Mouse (Mus musculus): ENCODE data around the gene Rims3. TPM values are rescaled to one million over a fixed set of nuclear protein-coding genes. Genes with fewer than 3 reads are reported as not detected.

The Rims3 gene
- polyA plus RNA-seq, 2 experiments from 2014 or later: 0.68 to 0.99 TPM

DNA sequence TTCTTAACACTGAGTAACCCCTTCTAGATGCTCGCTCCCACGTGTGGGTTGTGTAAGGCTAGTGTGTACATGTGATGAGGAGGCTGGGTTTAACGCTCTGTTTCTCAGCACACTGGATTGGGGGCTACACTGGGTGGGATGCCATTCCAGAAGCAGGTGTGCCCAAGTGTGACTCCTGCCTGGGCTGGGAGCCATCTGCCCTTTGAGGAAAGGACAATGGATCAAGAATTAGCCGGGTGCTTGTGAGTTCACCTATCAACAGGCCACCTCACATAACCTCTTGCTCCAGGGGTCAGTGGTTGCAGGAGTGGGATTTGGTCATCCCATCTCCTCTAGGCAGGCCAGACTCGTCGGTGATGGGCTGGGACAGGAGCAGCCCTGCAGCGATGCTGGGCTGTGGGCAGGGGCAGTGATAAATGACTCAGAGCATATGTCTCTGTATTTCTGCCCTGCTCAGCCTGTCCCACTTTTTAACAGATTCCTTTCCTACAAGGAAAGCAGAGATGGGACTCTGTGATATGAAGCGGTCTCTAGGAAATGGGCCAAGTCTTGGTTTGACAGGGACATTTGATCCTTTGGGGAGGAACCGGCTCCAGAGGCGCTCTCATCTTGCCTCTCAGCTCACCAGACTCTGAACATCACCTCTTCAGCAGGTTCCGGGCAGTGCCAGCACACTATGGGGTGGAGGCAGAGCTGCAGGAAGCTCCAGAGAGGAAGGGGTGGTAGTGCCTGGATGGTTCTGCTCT, 39.2 kb downstream of the Rims3 start:
- no peak for ATAC-seq

DNA sequence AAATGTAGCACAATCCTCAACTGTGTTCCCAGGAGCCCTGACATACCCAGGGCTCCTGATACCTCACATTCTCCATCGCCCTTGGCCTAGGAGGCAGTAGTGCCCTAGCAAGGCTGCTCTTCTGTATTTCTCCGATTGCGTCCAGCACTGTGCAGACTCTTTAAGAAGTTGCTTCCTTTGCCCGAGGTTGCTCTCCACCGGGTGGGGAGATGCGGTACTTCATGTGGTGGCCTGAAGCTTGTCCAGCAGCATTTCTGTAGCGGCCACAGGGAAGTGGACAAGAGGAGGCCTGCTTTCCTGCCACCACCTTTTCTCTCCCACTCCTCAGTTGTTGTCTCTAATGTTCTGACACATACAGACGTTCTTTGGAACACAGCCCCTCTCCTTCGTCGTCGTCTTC, 40.0 kb downstream of the Rims3 start:
- ATAC-seq: no peak

- ATAC-seq: no peak
These were observed 40.6 kb downstream of the Rims3 start for GRCm38 (mm10) chr4:120895226-120895625.

- ATAC-seq: no peak
These were observed 41.4 kb downstream of the Rims3 start for GRCm38 (mm10) chr4:120895810-120896584.

- no peak for ATAC-seq
These were observed 49.9 kb downstream of the Rims3 start for GRCm38 (mm10) chr4:120904533-120904932.

DNA sequence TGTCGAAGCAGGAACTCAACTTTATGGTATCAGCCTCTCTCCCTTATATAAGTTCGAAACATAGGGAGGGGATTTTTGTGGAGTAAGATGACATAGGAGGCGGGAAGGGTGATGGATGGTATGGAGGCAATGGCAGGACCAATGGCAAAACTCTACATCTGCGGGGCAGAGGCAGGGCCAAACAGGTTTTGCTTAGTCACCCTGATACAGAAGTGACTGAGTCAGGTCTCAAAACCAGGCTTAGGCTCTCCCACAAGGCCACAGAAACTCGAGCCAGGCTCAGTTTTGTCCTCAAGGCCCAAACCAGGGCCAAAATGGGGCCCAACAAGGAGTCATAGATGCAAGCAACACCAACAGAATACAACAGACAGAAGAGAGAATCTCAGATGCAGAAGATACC, 51.0 kb downstream of the Rims3 start:
- no peak for ATAC-seq

DNA sequence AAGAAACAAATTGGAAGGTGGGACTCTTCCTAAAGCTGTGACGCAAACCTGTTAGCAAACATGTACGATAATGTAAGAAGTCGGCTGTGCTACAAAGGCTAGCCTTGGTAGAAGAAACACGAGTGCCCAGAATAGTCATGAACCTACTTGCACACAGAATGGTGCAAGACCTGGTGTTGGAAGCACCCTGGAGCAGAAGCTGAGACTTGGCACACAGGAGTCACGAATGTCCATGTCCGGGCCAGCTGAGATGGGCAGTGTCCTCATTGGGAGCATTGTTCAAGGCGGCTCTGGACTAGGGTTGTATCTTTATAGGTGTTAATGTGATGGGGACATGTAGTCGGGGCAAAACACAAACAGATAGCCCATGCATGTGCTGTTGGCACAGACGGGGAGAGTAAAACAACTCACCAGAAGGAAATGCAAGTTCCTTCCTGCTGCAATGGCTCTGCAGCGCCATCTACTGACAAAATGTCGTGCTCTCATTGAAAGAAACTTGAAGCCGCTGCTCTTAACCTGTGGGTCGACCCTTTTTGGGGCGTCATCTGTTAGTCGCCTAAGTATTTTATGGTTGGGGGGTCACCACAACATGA, 55.0 kb downstream of the Rims3 start:
- peak; percentile 76 for ATAC-seq

GRCm38 (mm10) chr4:120911086-120911485, 56.5 kb downstream of the Rims3 start:
- no peak for ATAC-seq

- no peak for ATAC-seq
These were observed 58.2 kb downstream of the Rims3 start for GRCm38 (mm10) chr4:120912866-120913265.

GRCm38 (mm10) chr4:120913443-120913842, 58.8 kb downstream of the Rims3 start:
- ATAC-seq: no peak

- ATAC-seq: no peak
These were observed 59.2 kb downstream of the Rims3 start for GRCm38 (mm10) chr4:120913861-120914260.

DNA sequence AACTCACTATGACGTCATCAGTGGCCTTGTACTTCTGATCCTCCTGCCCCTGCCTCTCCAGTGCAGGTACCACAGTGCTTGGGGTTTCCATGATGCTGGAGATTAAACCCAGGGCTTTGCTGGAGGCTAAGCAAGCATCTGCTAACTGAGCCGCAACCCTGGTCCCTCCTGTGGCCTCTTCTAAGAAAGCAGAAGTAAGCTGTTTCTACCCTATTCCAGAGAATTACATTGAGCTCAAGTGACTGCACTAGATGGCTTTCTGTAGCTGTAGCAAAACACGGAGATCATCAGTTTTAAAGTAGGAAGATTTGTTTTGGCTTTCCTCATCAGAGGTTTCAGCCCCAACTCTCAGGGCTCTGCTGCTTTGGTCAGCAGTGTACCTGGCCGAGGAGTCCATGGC, 59.9 kb downstream of the Rims3 start:
- ATAC-seq: no peak

- no peak for ATAC-seq
These were observed 66.8 kb downstream of the Rims3 start for GRCm38 (mm10) chr4:120921461-120921860.

DNA sequence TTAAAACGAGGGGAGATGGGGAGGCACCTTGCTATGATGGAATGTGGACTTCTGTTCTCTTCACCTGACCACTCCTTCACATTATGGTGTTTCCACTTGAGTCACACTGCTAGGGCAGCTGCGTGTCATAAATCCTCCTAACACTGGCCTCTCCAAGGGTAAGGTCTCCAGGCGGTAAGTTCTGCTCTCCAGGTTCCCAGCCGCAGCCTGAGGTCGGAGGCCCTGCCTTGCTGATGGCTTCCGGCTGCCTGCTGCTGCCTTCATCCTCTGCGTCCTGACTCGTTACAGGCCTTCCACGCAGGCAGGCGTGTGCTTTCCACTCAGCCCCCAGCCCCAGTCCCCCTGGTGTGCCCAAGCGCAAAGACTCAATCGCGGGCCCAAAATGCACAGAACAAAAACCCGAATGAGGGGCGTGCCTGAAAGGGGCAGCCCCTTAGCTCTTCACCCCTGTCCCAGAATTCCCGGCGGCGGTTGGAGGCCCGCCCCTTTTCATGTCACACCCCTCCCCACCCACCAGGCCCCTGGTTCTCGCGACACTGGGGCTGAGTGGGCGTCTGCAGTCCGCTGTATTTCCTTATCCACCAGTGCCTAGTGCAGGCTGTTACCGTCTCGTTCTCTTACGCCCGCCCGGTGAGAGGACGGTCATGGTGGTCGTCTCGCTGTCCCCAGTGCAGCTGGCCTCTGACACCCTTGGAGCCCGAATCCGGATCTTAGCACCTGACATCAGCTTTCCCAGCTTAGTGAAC, 70.1 kb downstream of the Rims3 start, which contains the start of gene Exo5:
Exo5 (minus strand) TSS at position 464 of the 746 bp plus-strand sequence.
- peak; percentile 90 for ATAC-seq

DNA sequence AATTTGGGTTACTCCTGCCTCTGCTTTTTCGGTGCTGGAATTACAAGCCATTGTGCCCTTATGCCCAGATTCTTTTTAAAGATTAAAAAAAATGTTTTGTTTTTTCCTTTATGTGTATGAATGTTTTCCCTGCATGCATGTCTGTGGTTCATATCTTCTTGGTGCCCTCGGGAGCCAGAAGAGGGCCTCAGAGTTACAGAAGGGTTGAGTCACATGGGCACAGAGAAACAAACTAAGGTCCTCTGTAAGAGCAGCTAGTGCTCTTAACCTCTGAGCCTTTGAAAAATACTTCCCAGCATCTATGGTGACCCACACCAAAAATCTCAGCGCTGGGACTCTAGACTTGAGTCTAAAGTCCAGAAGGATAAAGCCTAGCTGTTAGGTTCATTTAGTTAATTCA, 70.8 kb downstream of the Rims3 start:
- peak; percentile 43 for ATAC-seq

- ATAC-seq: no peak
These were observed 74.1 kb downstream of the Rims3 start for GRCm38 (mm10) chr4:120928686-120929085.

- no peak for ATAC-seq
These were observed 76.1 kb downstream of the Rims3 start for GRCm38 (mm10) chr4:120930736-120931135.

DNA sequence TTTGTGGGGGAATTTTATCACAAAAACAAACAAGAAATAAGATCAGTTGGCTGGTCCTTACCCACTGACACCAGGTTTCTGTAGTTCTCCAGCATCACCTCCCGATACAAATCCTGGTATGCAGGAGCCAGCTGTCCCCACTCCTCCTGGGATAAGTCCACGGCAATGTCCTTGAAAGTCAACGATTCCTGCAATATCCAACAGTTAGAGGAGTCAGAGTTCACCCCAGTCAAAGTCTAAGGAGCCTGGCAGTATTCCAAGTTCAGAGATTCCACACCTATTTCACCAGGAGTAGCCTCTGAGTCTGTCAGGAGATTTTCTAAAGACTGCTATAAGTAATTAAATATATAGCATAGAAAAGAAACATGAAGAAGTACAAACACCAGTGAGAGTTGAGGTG, 80.4 kb downstream of the Rims3 start:
- ATAC-seq: no peak
